Comparison of ENCODE assay signal across 8 mouse cellular contexts in genomic region chr19:45742218-45742983, GRCm38 (mm10). TPM values are rescaled to one million over a fixed set of nuclear protein-coding genes. Genes with fewer than 3 reads are reported as not detected.
DNase-seq lines count a peak whose midpoint lies in the region; ATAC-seq and TF ChIP-seq lines count a peak whose summit lies in the region.

Gene Fgf8, minus strand, starts transcription at chr19:45742915.

- peak within 1 kb of the TSS; percentile 67 for H3K4me2 ChIP-seq in forebrain, embryonic 11.5 days (ENCODE audit: low read depth, low read length, severe bottlenecking)

- WGBS in forebrain, embryonic 11.5 days, result under 1% methylated on average over 47 of the region's 68 CpGs
- WGBS in limb, embryonic 10.5 days, result under 1% methylated on average over 65 of the region's 68 CpGs
- WGBS in small intestine, adult 2 months, result 2% methylated on average over 56 of the region's 68 CpGs

- H3K27me3 ChIP-seq in forebrain, embryonic 11.5 days (ENCODE audit: control insufficient read depth, insufficient read depth, low read length), result peaks cover 95% of the 10 kb centered on the region
- H3K27me3 ChIP-seq in limb, embryonic 10.5 days (ENCODE audit: low read depth, poor library complexity, severe bottlenecking), result peaks cover 100% of the 10 kb centered on the region
- H3K27me3 ChIP-seq in small intestine, adult 2 months (ENCODE audit: control insufficient read depth, insufficient read depth, low read length), result peaks cover 77% of the 10 kb centered on the region

- H3K36me3 ChIP-seq in forebrain, embryonic 11.5 days (ENCODE audit: control insufficient read depth, insufficient read depth, low read length), result no peaks in the 10 kb centered on the region
- H3K36me3 ChIP-seq in limb, embryonic 10.5 days, result 0 out of 2 replicates have a peak, but pooled peaks cover 2% of the 10 kb centered on the region
- H3K36me3 ChIP-seq in small intestine, adult 2 months (ENCODE audit: control insufficient read depth, insufficient read depth, low read length), result no peaks in the 10 kb centered on the region

- H3K4me3 ChIP-seq in forebrain, embryonic 11.5 days (ENCODE audit: low read depth, low read length), result peak within 1 kb of the TSS; percentile 39
- peak within 1 kb of the TSS; percentile 57 for H3K4me3 ChIP-seq in limb, embryonic 10.5 days
- peak within 1 kb of the TSS; percentile 38 for H3K4me3 ChIP-seq in small intestine, adult 2 months (ENCODE audit: low read depth, low read length)

- intact Hi-C loops in gastrocnemius, postnatal 36 days (cut with DNase I), result loop anchor here (5.0 kb wide), 1 partner anchor 45 kb away; no protein-coding TSS in a partner anchor

- TF ChIP-seq CTCF in small intestine, adult 2 months (IDR thresholded peaks at IDR 0.05; ENCODE audit: extremely low read depth, insufficient read length, insufficient replicate concordance, low read depth, low read length), result no peak

- H3K9ac ChIP-seq in forebrain, embryonic 11.5 days (ENCODE audit: low read length), result peak within 1 kb of the TSS; percentile 49

- TF ChIP-seq POLR2A in small intestine, adult 2 months (IDR thresholded peaks at IDR 0.05; ENCODE audit: low read depth, low read length), result no peak

- peak; percentile 27 for DNase-seq in gastrocnemius, postnatal 10 days
- DNase-seq in gastrocnemius, postnatal 36 days, result no peak
- peak; percentile 51 for DNase-seq in CD4-positive, CD25-positive, alpha-beta regulatory T cell, adult 2 months (ENCODE audit: low read depth, low spot score)
- DNase-seq in forebrain, embryonic 11.5 days (ENCODE audit: low spot score), result peak; percentile 68
- peak; percentile 70 for DNase-seq in limb, embryonic 10.5 days (ENCODE audit: low spot score)
- no peak for DNase-seq in spleen, adult 12 weeks (ENCODE audit: low spot score)
- no peak for DNase-seq in adrenal gland, postnatal 4 days (ENCODE audit: low spot score in 2 of 2)

- no peak for ATAC-seq in forebrain, embryonic 11.5 days (replicated peaks; ENCODE audit: low FRiP score)

- H3K27ac ChIP-seq in forebrain, embryonic 11.5 days (ENCODE audit: low read depth, low read length), result no peak within 1 kb of the TSS
- peak within 1 kb of the TSS; percentile 59; the same call in 1 of the 2 replicates for H3K27ac ChIP-seq in limb, embryonic 10.5 days
- no peak within 1 kb of the TSS for H3K27ac ChIP-seq in small intestine, adult 2 months (ENCODE audit: insufficient read depth, low read depth, low read length)

- no peaks in the 10 kb centered on the region for H3K9me3 ChIP-seq in forebrain, embryonic 11.5 days (ENCODE audit: control insufficient read depth, low read length)
- no peaks in the 10 kb centered on the region for H3K9me3 ChIP-seq in limb, embryonic 10.5 days (replicated peaks)

- peaks cover 25% of the 10 kb centered on the region for H3K4me1 ChIP-seq in forebrain, embryonic 11.5 days (replicated peaks; ENCODE audit: control insufficient read depth, insufficient read depth, low read length)
- peaks cover 61% of the 10 kb centered on the region for H3K4me1 ChIP-seq in limb, embryonic 10.5 days
- H3K4me1 ChIP-seq in small intestine, adult 2 months (ENCODE audit: control insufficient read depth, insufficient read depth, insufficient read length, low read length), result peaks cover 9% of the 10 kb centered on the region

RNA-seq across cellular contexts. Expression of gene Fgf8, which starts in this region (rescaled TPM):
- not detected for total RNA-seq in gastrocnemius, postnatal 10 days (2021)
- not detected for total RNA-seq in gastrocnemius, postnatal 36 days (2021)
- 18.3 and 22.2 TPM in 2 replicates for polyA plus RNA-seq in forebrain, embryonic 11.5 days (2014; fragmentation: Nextera tagmentation; extraction: Ambion mirVana)
- polyA plus RNA-seq in limb, embryonic 10.5 days (2016; fragmentation: Nextera tagmentation; extraction: Ambion mirVana), result 78.5 and 105 TPM in 2 replicates
- not detected in 2 replicates for polyA plus RNA-seq in small intestine, adult 2 months (2012; rRNA removed)
- total RNA-seq in adrenal gland, postnatal 4 days (2021), result 1 to 10 TPM in 1 of 2 experiments, not detected in 1; 1.1 TPM

Comparison
In these comparisons a context has a peak if more than half of its experiments do, and no peak if none do; other contexts are left out.
1. RNA of gene Fgf8 (polyA plus RNA-seq): 78.5 to 105 TPM in limb, embryonic 10.5 days and 18.3 to 22.2 TPM in forebrain, embryonic 11.5 days; not detected in small intestine, adult 2 months; every median in the first group is over 10 times any median in the second.
2. Peak in DNase-seq in gastrocnemius, postnatal 10 days; RNA of the gene not detected or under 1 TPM.
3. DNase-seq: peak in CD4-positive, CD25-positive, alpha-beta regulatory T cell, adult 2 months (single experiment), forebrain, embryonic 11.5 days (single experiment) and limb, embryonic 10.5 days (single experiment); none in gastrocnemius, postnatal 36 days (0 of 2), spleen, adult 12 weeks (single experiment) and adrenal gland, postnatal 4 days (0 of 2).
4. Peak in every context shown above with its lines, with median percentiles within 50 percentile points of each other: H3K4me3 ChIP-seq.